Mouse (Mus musculus): ENCODE results near the gene Zfp689. TPM values are rescaled to one million over a fixed set of nuclear protein-coding genes. Genes with fewer than 3 reads are reported as not detected.
A peak's percentile ranks its signal among the peaks of the same experiment; 100 is the strongest.

The Zfp689 gene
- polyA plus RNA-seq, 1 experiment from 2014 or later, result 11.7 TPM

DNA sequence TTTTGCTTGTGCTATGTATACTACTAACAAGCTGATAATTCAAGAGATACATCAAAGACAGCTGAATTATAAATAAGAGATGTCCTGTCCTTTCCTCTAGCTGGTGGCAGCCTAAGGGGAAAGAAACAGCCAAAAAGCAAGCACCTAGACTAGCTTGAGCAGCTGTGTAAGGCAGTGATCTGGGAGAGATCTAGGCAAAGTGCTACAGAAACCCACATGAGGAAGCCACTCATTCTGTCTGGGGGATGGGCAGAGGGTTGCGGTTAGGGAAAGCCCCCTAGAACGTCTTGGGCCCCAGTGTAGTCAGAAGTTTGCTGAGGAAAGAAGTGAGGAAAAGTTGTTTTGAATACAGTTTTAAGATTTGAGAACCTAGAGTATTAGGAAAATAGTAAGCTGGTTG lies 31.4 kb upstream of the Zfp689 start:
- peak overlapping the region; percentile 85 for H3K4me2 ChIP-seq (ENCODE audit: low read depth, low read length)
- WGBS, result 59% methylated on average over 2 of the region's 2 CpGs
- H3K27me3 ChIP-seq (ENCODE audit: control insufficient read depth, insufficient read depth, low read length), result no peaks in the 10 kb centered on the region
- DNase-seq (ENCODE audit: low spot score) (no peak), ATAC-seq (replicated peaks; ENCODE audit: insufficient number of reproducible peaks, low FRiP score, low TSS enrichment, low read depth) (no peak)
- no peaks in the 10 kb centered on the region for H3K9me3 ChIP-seq (replicated peaks; ENCODE audit: control insufficient read depth, low read length)
- no peaks in the 10 kb centered on the region; the same call in 1 of the 2 replicates for H3K4me1 ChIP-seq (ENCODE audit: control insufficient read depth, insufficient read depth, low read length)
- H3K9ac ChIP-seq (replicated peaks; ENCODE audit: low read length), result peak overlapping the region; percentile 92; the same call in 1 of the 2 replicates
- H3K27ac ChIP-seq (replicated peaks; ENCODE audit: low read depth, low read length), result no peak overlapping the region
- H3K36me3 ChIP-seq (replicated peaks; ENCODE audit: control insufficient read depth, insufficient read depth, low read depth, low read length), result peaks cover 15% of the 10 kb centered on the region
- peak overlapping the region; percentile 98 for H3K4me3 ChIP-seq (ENCODE audit: low read depth, low read length)

GRCm38 (mm10) chr7:127479318-127480225 lies 30.6 kb upstream of the Zfp689 start:
- no peaks in the 10 kb centered on the region for H3K27me3 ChIP-seq (ENCODE audit: control insufficient read depth, insufficient read depth, low read length)
- 5% methylated on average over 47 of the region's 48 CpGs for WGBS
- H3K4me2 ChIP-seq (ENCODE audit: low read depth, low read length), result peak overlapping the region; percentile 85
- no peak for ATAC-seq (replicated peaks; ENCODE audit: insufficient number of reproducible peaks, low FRiP score, low TSS enrichment, low read depth)
- H3K27ac ChIP-seq (replicated peaks; ENCODE audit: low read depth, low read length), result peak overlapping the region; percentile 95
- no peaks in the 10 kb centered on the region for H3K9me3 ChIP-seq (replicated peaks; ENCODE audit: control insufficient read depth, low read length)
- DNase-seq (ENCODE audit: low spot score), result no peak
- H3K4me3 ChIP-seq (ENCODE audit: low read depth, low read length), result peak overlapping the region; percentile 98
- H3K36me3 ChIP-seq (replicated peaks; ENCODE audit: control insufficient read depth, insufficient read depth, low read depth, low read length), result peaks cover 20% of the 10 kb centered on the region
- no peaks in the 10 kb centered on the region; the same call in 1 of the 2 replicates for H3K4me1 ChIP-seq (ENCODE audit: control insufficient read depth, insufficient read depth, low read length)
- peak overlapping the region; percentile 92 for H3K9ac ChIP-seq (replicated peaks; ENCODE audit: low read length)

DNA sequence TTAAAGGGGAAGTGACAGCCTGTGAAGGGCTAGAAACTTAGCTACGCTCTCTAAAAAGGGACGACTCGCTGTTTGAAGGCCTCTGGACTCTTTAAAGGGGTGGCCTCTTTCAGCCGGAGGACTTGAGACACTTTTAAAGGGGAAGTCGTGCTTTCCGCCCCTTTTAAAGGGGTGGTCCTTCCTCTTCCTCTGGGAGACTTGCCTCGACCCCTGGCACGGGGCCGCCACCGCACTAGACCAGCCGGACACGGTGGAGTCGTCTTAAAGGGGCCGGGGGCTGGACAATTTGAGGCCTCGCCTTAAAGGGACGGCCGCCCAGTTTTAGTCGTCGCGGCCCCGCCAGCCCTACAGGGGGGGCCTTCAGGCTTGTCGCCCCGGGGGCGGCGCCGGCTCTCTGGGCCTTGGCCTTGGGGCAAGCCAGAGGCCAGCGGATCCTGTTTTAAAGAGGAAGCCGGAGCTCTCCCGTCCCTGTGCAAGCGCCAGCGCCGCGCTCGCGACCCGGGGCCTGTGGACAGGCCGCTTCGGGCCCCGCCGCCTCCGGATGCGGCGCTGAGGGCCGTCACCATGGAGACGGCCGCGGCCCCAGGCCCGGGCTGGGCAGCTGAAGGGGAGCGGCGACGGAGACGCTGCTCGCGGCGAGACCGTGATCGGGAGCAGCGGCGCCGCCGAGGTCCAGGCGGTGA lies 29.8 kb upstream of the Zfp689 start, which contains the start of gene Fbrs:
Fbrs (plus strand) TSS at position 565 of the 683 bp plus-strand sequence.
- Histone ChIP-seq H3K4me1 (ENCODE audit: control insufficient read depth, insufficient read depth, low read length) (no peaks in the 10 kb centered on the region; the same call in 1 of the 2 replicates), H3K27ac (replicated peaks; ENCODE audit: low read depth, low read length) (peak within 1 kb of the TSS; percentile 95), H3K36me3 (replicated peaks; ENCODE audit: control insufficient read depth, insufficient read depth, low read depth, low read length) (peaks cover 20% of the 10 kb centered on the region), H3K9me3 (replicated peaks; ENCODE audit: control insufficient read depth, low read length) (no peaks in the 10 kb centered on the region), H3K27me3 (ENCODE audit: control insufficient read depth, insufficient read depth, low read length) (no peaks in the 10 kb centered on the region), H3K9ac (replicated peaks; ENCODE audit: low read length) (peak within 1 kb of the TSS; percentile 92), H3K4me2 (ENCODE audit: low read depth, low read length) (peak within 1 kb of the TSS; percentile 85), H3K4me3 (ENCODE audit: low read depth, low read length) (peak within 1 kb of the TSS; percentile 98)
- peak; percentile 96 for DNase-seq (ENCODE audit: low spot score)
- WGBS, result under 1% methylated on average over 59 of the region's 62 CpGs
- peak; percentile 76 for ATAC-seq (replicated peaks; ENCODE audit: insufficient number of reproducible peaks, low FRiP score, low TSS enrichment, low read depth)

GRCm38 (mm10) chr7:127477687-127478634 lies 29.0 kb upstream of the Zfp689 start:
- peak; percentile 95 for ATAC-seq (replicated peaks; ENCODE audit: insufficient number of reproducible peaks, low FRiP score, low TSS enrichment, low read depth)
- peak; percentile 100 for DNase-seq (ENCODE audit: low spot score)
- Histone ChIP-seq H3K9me3 (replicated peaks; ENCODE audit: control insufficient read depth, low read length) (no peaks in the 10 kb centered on the region), H3K4me1 (ENCODE audit: control insufficient read depth, insufficient read depth, low read length) (no peaks in the 10 kb centered on the region; the same call in 1 of the 2 replicates), H3K9ac (replicated peaks; ENCODE audit: low read length) (peak overlapping the region; percentile 92), H3K27me3 (ENCODE audit: control insufficient read depth, insufficient read depth, low read length) (no peaks in the 10 kb centered on the region), H3K4me2 (ENCODE audit: low read depth, low read length) (peak overlapping the region; percentile 51), H3K36me3 (replicated peaks; ENCODE audit: control insufficient read depth, insufficient read depth, low read depth, low read length) (peaks cover 18% of the 10 kb centered on the region), H3K4me3 (ENCODE audit: low read depth, low read length) (peak overlapping the region; percentile 98), H3K27ac (replicated peaks; ENCODE audit: low read depth, low read length) (peak overlapping the region; percentile 95)
- under 1% methylated on average over 50 of the region's 50 CpGs for WGBS

GRCm38 (mm10) chr7:127476855-127477254 lies 27.9 kb upstream of the Zfp689 start:
- Histone ChIP-seq H3K9ac (replicated peaks; ENCODE audit: low read length) (peak overlapping the region; percentile 39), H3K9me3 (replicated peaks; ENCODE audit: control insufficient read depth, low read length) (no peaks in the 10 kb centered on the region), H3K36me3 (replicated peaks; ENCODE audit: control insufficient read depth, insufficient read depth, low read depth, low read length) (peaks cover 13% of the 10 kb centered on the region), H3K27me3 (ENCODE audit: control insufficient read depth, insufficient read depth, low read length) (no peaks in the 10 kb centered on the region), H3K27ac (replicated peaks; ENCODE audit: low read depth, low read length) (0 out of 2 replicates have a peak overlapping the region, but pooled peaks have one; percentile 66), H3K4me1 (ENCODE audit: control insufficient read depth, insufficient read depth, low read length) (no peaks in the 10 kb centered on the region; the same call in 1 of the 2 replicates), H3K4me3 (ENCODE audit: low read depth, low read length) (peak overlapping the region; percentile 98), H3K4me2 (ENCODE audit: low read depth, low read length) (peak overlapping the region; percentile 51)
- ATAC-seq (replicated peaks; ENCODE audit: insufficient number of reproducible peaks, low FRiP score, low TSS enrichment, low read depth) (no peak), DNase-seq (ENCODE audit: low spot score) (no peak)
- WGBS, result 83% methylated on average over 4 of the region's 4 CpGs

- no peak for ATAC-seq (replicated peaks; ENCODE audit: insufficient number of reproducible peaks, low FRiP score, low TSS enrichment, low read depth)
- no peak overlapping the region for H3K4me3 ChIP-seq (ENCODE audit: low read depth, low read length)
- DNase-seq (ENCODE audit: low spot score), result no peak
- H3K27me3 ChIP-seq (ENCODE audit: control insufficient read depth, insufficient read depth, low read length), result no peaks in the 10 kb centered on the region
- no peaks in the 10 kb centered on the region; the same call in 1 of the 2 replicates for H3K4me1 ChIP-seq (ENCODE audit: control insufficient read depth, insufficient read depth, low read length)
- no peaks in the 10 kb centered on the region for H3K9me3 ChIP-seq (replicated peaks; ENCODE audit: control insufficient read depth, low read length)
- H3K9ac ChIP-seq (replicated peaks; ENCODE audit: low read length), result no peak overlapping the region
- 94% methylated on average over 11 of the region's 11 CpGs for WGBS
- no peak overlapping the region for H3K4me2 ChIP-seq (ENCODE audit: low read depth, low read length)
- H3K27ac ChIP-seq (replicated peaks; ENCODE audit: low read depth, low read length), result no peak overlapping the region
- peaks cover 13% of the 10 kb centered on the region for H3K36me3 ChIP-seq (replicated peaks; ENCODE audit: control insufficient read depth, insufficient read depth, low read depth, low read length)
Observed at GRCm38 (mm10) chr7:127476336-127476735, 27.4 kb upstream of the Zfp689 start.

- no peak overlapping the region for H3K27ac ChIP-seq (replicated peaks; ENCODE audit: low read depth, low read length)
- H3K4me2 ChIP-seq (ENCODE audit: low read depth, low read length), result no peak overlapping the region
- DNase-seq (ENCODE audit: low spot score), result no peak
- H3K4me1 ChIP-seq (ENCODE audit: control insufficient read depth, insufficient read depth, low read length), result no peaks in the 10 kb centered on the region; the same call in 1 of the 2 replicates
- 94% methylated on average over 11 of the region's 11 CpGs for WGBS
- H3K36me3 ChIP-seq (replicated peaks; ENCODE audit: control insufficient read depth, insufficient read depth, low read depth, low read length), result peaks cover 13% of the 10 kb centered on the region
- no peaks in the 10 kb centered on the region for H3K27me3 ChIP-seq (ENCODE audit: control insufficient read depth, insufficient read depth, low read length)
- no peaks in the 10 kb centered on the region for H3K9me3 ChIP-seq (replicated peaks; ENCODE audit: control insufficient read depth, low read length)
- ATAC-seq (replicated peaks; ENCODE audit: insufficient number of reproducible peaks, low FRiP score, low TSS enrichment, low read depth), result no peak
- H3K4me3 ChIP-seq (ENCODE audit: low read depth, low read length), result no peak overlapping the region
- no peak overlapping the region for H3K9ac ChIP-seq (replicated peaks; ENCODE audit: low read length)
Observed at GRCm38 (mm10) chr7:127475186-127475740, 26.3 kb upstream of the Zfp689 start.

Measured in embryonic facial prominence, embryonic 11.5 days (tissue).